Mouse (Mus musculus): ENCODE results near the gene Gabbr2.
A peak's percentile ranks its signal among the peaks of the same experiment; 100 is the strongest.

Gabbr2 gene

DNA sequence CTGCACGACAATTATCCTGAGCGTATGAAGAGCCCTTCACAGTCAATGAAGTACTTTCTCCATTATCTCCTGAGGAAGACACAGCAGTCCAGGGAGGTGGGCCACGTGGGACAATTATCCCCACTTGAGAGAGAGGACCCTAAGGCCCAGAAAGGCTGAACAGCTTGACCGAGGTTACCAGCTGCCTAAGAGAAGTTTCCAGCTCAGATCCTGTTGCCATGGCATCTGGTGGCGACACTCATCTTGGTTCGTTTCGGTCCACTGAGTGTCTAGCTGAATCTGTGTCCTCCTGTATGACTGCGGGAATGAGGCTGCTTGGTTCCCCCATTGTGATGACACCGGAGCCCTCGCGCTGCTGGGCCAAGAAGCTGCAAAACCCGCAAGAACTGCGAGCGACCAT lies 76.2 kb downstream of the Gabbr2 start:
- no peak for DNase-seq

DNA sequence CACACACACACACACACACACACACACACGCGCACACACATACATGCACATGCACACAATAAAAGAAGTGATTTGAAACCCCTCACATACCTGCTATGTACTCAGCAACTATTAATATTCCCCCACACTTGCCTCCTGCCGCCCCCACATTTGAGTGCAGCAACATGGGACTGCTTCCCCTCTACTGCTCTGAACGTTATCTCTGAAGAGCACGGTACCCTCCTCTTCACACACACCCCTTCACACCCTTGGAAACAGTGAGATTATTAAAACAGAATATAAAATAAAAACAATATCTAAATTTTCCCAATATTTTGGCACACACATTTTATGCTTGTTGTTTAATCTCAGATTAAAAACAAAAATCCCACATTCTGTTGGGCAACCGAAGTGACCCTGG lies 77.1 kb downstream of the Gabbr2 start:
- DNase-seq, result no peak

DNA sequence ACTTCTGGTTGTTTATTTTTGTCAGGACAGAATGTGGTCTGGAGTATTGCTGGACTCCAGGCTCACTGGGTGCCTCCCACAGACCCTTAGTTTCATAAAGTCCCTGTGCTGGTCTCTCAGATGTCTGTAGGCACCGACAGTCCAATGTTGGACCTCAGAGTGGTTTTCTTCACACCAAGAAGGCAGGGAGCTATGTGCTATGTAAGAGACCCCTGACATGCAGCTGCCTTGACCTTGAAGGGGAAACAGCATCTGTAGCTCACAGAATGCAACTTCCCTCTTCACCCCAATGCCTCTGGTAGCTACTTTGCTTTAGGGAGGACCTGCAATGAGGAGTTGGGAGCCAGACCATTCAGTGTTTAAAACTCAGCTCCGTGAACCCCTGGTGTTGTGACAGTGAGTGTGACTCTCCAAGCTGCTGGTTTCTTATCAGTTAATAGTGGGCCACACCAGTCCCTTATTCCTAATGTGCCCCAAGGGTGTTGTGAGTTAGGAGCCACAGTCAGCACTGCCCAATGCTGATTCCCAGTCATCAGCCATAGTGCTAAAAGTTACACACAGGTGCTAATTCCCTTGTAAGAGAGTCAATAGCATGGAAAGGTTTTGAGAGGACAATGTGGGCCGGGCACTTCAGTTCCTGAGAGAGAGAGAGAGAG lies 85.5 kb downstream of the Gabbr2 start:
- no peak for DNase-seq

DNA sequence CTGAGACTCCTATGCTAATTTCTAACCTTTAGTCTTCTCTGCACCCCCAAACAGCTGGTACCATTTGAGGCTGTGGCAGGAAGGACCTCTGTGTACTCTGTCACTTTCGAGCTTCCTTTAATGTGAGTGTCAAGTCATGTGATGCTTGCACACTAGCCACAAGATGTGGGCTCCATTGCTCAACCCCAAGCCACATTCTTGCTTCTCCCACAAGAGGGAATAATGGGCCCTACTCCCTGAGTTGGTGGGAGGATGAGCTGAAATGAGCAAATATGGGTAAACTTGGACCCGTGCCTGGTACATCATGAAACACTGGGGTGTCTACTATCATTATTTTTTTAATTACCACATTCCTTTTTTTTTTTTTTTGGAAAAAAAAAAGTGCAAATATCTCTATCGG lies 86.5 kb downstream of the Gabbr2 start:
- no peak for DNase-seq

DNA sequence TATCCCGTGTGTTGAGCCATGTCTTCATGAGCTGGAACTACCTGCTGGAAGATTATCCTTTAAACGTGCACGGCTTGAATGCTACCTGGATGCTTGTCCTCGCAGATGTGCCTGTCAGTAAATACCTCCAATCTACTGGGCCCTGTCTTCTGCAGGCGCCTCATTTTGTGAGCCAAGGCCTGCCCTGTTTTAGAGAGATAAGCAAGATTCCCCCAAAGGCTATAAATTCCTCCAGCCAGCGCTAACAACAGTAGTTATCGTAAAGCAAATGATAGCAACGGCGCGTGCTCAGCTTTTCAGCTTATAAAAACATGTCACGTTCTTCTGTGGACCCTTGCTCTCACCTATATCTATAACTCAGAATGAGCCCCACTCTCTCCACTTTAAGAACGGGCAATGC lies 87.5 kb downstream of the Gabbr2 start:
- DNase-seq, result no peak

DNA sequence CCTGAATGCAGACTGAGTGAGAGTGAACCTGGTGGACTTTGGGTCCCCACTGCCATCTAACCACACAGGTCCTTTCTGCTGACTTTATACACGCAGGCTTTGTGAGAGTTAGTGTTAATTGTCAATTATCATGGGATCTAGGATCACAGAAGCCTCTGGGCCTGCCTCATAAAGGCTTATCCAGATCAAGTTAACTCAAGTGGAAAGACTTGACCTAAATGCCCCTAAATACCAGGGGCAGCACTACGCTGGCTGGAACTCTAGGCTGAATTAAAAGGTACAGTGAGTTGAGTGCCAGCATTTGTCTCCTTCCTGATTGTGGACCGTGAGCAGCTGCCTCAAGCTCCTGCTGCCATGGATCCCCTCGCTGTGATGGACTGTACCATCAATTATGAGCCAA lies 93.1 kb downstream of the Gabbr2 start:
- peak in 1 of 2 experiments; percentile 5 for DNase-seq

DNA sequence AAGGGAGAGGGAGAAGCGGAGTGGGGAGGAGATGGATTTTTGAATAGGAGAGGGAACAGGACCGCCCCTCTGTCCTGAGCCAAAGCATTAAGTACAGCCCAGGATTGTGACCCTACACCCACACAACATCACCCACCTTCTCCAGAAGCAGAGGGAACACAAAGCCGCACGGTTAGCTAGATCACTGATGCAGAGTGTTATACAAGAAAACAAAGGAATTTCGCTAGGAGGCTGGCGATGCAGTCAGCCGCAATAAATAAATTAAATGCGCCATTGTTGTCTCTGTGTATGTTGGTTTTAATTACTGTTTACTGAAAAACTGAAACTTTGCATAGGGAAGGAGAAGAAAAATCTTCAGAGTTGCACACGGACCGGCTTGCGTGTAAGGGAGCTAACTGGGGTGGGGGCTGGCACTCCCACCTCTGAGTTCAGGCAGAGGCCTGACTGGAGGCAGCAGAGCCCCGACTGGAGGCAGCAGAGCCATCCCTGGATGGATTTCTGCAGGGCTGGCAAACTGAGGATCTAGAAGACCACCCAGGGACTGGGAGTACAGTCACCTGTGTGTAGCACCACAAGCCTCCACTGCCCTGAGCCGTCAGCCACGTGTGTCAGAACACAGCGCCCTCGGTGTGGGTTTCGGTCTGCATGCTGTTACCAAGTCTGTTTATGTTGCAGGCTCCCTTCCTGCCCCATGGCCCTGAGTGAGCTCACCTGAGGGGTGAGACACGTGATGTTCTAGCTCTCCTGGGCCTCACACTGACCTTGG lies 93.9 kb downstream of the Gabbr2 start:
- DNase-seq, result peak; percentile 22 to 23

DNA sequence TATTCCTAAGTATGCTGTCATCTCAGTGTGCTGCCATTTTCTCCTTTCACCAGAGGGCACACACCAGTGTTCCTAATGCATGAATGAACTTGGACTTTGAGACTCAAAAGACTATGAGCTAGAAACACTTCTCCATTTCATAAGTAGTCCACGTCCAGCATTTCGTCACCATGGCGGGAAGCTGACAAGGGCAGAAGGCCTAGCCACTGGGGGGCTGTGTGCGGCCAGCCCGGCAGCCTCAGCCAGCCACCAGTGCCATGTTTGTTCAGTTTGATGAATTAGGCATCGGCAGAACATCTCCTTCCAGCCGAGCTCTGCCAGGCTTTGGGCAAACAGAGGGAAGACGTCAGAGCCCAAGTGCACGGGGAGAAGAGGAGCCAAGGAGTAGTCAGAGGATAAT lies 97.5 kb downstream of the Gabbr2 start:
- DNase-seq, result peak; percentile 16 to 44

DNA sequence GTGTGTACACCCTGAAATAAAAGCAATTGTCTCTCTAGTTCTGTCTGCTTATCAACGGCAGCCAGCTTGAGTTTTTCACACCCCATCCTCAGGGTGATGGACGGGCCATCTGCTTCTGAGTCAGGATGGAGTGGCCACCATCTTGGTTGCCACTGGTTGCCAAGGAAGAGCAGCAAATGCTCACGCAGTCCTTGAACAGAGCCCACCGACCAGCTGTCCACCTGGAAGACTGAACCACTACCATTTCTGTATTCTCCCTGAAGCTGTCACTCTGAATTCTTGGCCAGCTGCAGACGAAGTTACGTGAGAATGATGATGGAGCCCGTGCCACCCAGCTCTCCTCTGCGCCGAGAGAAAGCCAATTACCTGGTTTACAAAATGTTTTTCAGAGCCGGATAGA lies 102.5 kb downstream of the Gabbr2 start:
- no peak for DNase-seq

DNA sequence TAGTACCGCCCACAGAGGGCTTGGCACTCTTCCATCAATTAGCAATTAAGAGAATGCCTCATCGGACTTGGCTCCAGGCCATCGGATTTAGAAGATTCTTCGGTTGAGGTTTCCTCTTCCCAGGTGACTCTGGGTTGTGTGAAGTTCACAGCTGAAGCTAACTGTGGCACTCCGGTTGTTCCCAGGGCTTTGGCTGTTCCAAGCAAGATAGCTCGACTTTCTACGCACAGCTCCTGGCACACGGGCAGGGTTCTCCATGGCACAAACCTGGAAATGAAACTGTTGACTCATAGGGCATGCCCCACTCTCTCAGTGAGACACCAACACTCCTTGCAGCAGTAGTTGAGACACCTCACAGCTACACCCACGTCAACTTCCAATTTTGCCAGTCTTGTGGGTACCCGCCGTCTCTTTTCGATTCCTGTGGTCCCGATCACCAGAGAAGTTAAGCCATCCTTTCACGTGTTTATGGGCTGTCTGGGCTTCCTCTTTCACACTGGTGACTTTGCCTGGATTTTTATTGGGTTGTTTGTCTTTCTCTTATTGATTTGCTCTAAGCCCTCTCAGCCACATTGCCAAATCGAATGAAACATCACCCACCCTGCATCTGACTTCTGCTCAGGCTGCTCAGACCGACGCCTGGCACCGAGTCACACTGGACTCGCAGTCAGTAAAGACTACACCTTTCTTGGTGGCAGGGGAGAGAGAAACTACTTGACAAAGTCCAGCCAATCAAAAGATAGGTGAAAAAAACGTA lies 105.9 kb downstream of the Gabbr2 start:
- DNase-seq, result no peak

DNA sequence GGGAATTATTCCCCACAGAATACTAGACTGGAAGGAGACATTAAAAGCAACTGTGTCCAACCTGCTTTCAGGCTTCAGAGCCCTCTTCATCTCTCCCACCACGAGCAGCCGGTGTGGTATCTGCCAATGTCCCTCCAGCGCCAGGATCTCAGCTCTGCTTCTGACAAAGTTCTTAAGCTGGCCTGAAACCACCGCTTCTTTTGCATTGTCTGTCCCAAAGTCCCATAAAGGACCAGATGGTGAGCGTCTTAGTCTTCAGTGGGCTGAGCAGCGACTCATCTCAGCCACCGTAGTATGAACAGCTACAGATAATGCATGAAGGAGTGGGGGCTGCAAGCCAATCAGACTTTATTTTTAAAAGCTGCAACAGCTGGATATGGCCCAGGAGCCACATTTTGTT lies 107.5 kb downstream of the Gabbr2 start:
- DNase-seq, result no peak

DNA sequence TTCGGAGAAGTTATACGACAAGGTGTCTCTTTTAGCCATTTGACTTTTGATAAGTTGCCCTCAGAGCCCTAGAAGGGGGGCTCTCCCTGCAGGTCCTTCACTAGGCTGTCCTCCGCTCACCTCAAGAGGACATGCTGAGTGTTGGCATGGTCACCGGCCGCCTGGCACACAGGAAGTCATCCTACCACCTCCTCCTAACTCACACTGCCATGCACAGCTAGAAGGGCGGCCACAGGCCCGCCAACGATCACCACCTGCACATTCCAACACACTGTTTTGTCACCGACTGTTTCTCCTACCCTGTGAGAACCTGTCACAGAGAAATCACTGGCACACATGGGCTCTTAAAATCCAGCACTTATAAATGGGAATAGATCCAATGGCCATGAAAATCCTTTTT lies 108.1 kb downstream of the Gabbr2 start:
- DNase-seq, result no peak

DNA sequence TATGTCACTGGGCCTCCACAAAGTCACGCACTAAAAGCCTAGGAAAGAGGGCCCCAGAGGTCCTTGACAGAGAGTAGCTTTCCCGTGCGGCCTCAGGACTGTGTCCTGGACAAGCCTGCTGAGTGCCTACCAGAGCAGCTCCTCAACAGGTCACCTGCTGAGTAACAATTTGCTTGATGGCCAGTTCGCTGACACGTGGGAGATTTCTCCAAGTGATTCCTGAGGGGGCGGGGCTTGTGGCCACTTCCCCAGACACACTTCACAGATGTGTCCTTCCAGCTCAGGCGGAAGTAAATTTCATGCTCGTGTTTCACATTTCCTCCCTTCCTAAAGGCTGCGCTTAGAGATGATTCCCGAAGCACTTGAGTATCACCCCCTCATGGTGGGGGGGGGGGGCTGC lies 108.6 kb downstream of the Gabbr2 start:
- DNase-seq, result no peak

DNA sequence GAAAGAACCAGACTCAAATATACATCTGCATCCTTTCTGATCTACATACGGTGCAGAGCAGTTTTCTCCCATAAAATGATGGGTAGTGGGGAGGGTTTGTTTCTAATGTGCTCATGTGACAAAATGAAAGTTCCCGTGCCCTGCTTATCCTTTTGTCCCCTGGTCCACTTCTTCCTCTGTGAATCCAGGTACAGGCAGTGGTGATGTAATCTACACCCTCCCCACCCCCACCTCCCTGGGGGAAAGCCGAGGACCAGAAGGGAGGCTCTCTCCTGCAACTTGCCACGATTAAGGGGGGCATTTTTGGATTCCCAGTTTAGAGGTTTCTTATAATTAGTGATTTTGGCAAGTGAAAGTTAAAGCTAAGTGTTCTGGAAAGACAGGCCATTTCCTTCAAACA lies 110.4 kb downstream of the Gabbr2 start:
- no peak for DNase-seq

DNA sequence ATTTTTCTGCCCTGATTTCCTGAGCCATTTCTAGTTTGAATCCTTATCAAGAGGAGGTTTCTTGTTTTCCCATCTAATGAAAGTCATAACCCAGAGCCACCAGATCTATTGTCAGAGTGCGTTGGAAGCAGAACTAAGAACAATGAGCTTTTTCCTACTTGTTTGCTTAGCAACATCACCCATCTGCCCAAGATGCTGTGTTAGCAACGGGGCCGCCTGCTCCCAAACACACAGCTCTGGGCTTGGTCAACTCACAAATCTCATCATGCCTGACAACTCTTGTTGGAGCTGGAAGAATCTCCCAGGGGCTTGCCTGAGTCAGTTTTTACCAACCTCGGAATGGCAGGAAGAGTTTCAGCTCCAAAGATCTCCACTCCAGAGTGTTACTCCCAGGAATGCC lies 111.7 kb downstream of the Gabbr2 start:
- no peak for DNase-seq

DNA sequence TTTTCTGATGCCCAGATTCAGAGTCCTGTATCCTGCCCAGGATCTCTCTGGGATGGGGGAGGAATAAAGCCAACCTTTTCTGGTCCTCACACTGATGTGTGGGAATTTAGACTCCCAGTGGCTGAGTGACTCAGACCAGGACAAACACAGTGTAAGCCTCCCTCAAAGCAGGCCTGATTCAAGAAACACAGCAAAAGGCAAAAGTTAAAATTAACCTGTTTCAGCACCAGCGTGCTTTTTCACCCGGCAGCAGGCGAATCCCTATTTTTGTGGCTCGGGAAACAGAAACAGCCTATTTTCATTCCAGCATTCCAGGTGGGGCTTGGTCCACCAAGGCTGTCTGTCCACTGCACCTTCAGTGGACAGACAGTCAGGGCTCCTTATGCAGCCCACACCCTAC lies 118.9 kb downstream of the Gabbr2 start:
- no peak for DNase-seq

DNA sequence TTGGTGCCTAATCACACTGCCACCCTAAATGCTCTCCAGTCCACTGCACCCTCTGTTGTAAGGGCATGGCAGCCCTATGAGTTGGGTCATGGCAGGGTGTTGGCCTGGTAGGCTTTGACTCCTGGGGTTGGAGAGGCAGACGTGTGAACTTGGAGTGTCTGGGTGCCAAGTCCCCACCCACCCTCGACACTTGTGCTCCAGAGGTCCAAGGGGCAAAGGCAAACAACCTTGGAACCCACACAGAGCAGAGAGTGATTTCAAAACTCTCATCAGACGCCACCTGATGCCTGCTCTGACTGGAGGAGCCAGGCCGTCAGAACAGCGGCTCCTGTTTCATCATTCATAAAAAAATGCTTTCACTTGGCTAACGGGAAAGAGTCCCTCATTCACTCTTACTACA lies 121.5 kb downstream of the Gabbr2 start:
- peak; percentile 80 to 85 for DNase-seq

DNA sequence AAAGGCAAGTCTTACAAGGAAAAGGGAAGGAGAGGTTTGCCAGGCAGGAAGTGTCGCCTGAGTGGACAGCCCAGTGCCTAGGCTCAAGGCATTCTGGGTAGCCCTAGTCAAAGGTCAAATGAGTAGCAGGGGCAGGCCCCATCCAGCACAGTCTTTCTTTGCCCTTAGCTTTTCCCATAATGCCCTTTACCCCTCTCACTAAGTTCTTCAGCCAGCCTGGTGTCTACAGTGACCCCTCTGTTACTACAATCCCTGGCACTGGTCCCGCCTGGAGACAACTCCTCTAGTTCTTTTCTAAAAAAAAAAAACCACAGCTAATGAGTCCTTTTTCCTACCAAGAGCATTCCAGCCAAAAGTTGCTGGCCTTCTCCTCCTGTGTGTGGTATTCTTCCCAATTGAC lies 122.3 kb downstream of the Gabbr2 start:
- peak; percentile 58 to 77 for DNase-seq

DNA sequence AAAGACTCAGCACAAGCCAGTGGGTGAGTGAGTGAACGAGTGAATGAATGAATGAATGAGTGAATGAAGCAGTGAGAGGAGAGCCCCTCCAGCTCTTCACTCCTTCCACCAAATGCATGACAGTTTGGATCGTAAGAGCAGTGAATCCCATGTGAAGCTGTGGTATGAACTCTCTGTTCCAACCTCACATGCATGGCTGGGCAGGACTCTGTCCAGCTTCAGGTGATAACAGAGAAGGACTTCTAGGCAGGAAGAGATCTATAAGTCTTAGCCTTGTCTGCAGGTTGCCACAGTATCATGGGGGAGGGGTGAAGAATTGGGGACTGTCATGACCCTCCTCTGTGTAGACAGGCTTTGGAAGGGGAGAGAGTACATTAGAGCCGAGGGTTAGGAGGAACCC lies 122.8 kb downstream of the Gabbr2 start:
- peak in 1 of 2 experiments; percentile 68 for DNase-seq

DNA sequence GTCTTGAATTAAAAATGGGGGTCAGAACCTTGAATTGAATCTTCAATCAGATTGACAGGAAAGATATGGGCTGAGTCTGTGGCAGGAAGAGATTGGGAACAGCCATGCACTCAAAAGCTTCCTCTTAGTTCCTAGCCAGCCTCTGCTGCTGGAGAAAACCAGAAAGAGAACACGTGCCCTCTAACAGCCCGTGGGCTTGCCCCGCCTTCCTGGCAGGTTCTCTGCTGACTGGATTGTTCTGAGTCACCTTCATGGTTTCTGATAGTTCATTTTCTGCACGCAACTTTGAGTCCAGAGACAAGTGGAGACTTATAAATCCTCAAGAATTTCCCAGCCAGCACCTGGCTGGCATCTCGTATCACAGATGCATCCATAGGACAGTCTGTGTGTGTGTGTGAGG lies 123.5 kb downstream of the Gabbr2 start:
- peak; percentile 56 to 79 for DNase-seq

DNA sequence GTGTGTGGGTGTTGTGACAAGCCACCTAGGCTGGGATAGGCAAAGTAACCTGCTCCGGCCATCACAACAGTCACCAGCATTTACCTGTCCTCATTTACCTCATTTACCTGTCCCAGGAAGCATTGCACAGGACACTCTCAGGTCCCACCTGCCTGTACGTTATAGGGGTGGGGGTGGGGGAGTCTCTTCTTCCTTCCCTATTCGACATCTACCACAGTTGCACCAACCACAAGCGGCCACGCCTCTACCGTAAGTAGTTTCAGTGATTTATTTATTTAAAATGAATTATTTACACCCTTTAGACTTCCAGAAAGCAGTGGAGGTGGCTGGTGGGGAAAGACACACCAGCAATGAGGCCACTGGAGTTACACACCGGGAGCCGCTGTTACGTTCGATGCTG lies 123.9 kb downstream of the Gabbr2 start:
- no peak for DNase-seq

DNA sequence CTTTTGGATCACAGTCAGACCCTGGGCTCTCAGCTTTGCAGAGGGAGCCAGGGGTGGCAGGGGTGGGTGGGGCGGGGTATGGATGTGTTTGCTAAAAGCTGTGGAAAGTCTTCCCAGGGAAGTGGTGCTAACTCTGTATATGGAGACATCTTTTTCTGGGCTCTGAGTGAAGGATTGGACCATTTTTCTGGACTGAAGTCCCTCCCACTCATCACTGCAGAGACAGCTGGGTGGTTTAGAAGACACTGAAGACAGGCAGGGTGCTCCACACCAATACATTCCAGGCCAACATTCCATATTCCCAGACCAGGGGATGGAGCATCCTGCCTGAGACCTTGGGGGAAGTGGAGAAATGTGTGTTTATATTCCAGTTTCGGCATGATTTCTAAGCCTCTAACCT lies 125.6 kb downstream of the Gabbr2 start:
- no peak for DNase-seq

DNA sequence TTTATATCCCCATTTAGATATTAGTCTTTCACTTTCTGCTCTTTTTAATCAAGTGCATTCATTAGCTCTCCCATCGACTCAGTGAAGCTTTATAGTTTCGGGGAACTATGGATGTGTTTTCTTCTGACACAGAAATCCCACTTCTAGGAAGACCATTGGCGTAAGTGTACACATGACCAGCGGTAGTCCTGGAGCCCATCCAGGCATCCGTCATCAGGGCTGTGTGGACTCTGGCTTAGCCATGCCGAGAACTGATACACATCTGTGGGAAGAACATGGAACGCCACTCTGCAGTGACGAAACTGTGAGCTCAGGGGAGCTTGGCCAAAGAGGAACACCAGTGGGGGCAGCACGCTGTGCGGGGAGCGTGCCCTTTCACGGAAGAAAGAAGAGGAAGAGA lies 128.0 kb downstream of the Gabbr2 start:
- no peak for DNase-seq

DNA sequence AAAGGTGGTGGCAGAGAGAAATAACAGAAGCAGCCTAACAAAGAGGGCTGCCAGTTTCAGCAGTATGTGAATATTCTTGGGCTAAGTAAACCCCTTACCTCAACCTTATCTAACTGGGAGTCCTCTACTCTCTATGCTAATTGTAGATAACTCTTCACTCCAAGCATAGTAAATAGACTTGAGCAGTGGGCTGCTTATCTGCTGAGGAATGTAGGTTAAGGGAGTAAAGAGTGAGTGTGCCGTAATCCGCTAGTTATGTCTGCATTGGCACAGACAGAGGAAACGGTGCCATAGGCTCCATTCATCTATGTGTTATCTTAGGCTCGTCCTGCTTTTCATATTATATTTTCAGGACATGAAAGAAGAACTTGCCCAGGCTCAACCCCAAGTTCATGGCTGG lies 129.0 kb downstream of the Gabbr2 start:
- DNase-seq, result no peak
